Mouse (Mus musculus) MN1 (cell line): ENCODE data around the gene Gm6890.
"Not testable (repeated sequence)": the region's sequence is repeated elsewhere in the genome, so short reads cannot be mapped to it uniquely, and the experiment has no call there.

Source experiments
- DNase-seq: peaks from one replicate; pipeline ENCODE4 v3.0.0-alpha.2; 2016; ENCODE audit warnings: low spot score

The Gm6890 gene

GRCm38 (mm10) chrX:74740627-74741026 lies at the start of gene Gm6890:
Gene Gm6890 (plus strand): TSS chrX:74740927.
- not testable (repeated sequence) for DNase-seq

GRCm38 (mm10) chrX:74726195-74726594 lies 14.5 kb upstream of the Gm6890 start:
- not testable (repeated sequence) for DNase-seq

GRCm38 (mm10) chrX:74770715-74771114 lies 30.0 kb downstream of the Gm6890 start:
- DNase-seq, result not testable (repeated sequence)
